Mouse (Mus musculus): ENCODE measurements at regions not wholly inside any gene's neighbourhood (a gene's known extent, or its start where the extent isn't known, plus 50 kb on each side); places are given as distances from the start of the nearest gene placed in this dataset.

DNA sequence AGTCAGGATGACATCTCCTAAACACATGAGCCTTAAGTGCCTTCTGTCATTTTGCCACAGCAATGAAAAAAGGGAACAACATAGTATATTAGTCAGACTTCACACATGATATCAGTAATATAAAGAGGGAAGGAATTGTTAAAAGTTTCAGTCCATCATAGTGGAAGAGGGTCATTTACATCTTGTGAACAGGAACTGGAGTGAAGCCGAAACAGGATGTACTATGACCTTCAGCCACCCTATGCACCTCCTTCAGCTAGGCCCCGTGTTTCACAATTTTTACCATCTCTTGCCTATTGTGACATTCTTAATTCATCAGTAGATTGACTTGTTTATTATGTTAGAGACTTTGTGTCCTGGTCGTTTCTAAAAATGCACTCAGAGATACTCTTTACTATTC is 59.8 kb upstream of the St3gal5 start:
- peak; percentile 91 for ATAC-seq (replicated peaks; ENCODE audit: poor library complexity)

DNA sequence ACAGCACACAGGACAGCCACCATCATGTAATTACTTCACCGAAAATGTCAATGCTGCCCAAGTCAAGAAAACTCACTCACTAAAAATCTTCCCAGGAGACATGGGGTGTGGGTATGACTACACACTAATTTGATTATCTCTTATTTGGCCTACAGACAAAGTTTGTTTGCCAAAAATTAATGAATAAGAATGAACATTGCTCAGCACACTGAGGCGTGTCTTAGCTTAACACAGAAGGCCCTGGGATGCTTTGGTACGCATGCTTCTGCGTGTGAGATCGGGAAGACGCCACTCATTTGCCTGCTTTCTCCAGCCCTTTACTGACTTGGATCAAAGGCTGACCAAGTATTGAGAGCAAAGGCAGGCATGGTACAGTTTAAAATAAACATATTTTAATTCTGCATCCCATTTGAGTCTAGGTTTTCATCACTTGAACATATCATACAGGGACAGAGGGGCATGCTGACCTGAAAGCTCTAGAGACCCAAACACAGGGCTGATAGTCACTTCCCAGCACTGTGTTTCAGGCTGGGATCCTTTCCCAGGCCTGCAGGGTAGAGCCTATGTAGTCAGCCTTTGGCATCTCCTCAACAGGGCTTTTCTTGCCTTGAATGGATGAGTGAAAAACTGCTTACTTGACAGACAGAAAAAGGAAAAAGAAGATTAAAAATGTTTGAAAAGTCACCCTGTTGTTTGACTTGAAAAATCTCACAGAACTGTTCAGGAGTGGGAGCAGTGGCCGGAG is 53.3 kb upstream of the St3gal5 start:
- no peak for ATAC-seq (replicated peaks; ENCODE audit: poor library complexity)

Measured in megakaryocyte progenitor cell, adult 5-6 weeks (primary cell).